Mouse (Mus musculus) hematopoietic stem cell, adult 5-6 weeks (primary cell): Measurements from ENCODE around the gene Dram1. TPM values are rescaled to one million over a fixed set of nuclear protein-coding genes. Genes with fewer than 3 reads are reported as not detected.

ENCODE experiments used
- ATAC-seq, 2 experiments: fragments of 125-278 bp in 1 of 2; replicated peaks in 1 of 2; 2 replicates each; pipeline ENCODE4 v1.8.0; 2016 to 2017; ENCODE audit warnings: inconsistent platforms in 2 of 2, mild to moderate bottlenecking in 2 of 2, moderate number of reproducible peaks in 2 of 2, low read depth in 1 of 2, moderate TSS enrichment in 1 of 2; ENCODE audit not compliant: low FRiP score in 2 of 2, poor library complexity in 2 of 2, severe bottlenecking in 2 of 2, insufficient read depth in 1 of 2, low TSS enrichment in 1 of 2
- total RNA-seq: library from RNA; stranded (forward); fragments of 172-1452, 232-1000 nt; gene quantifications from 2 replicates; pipeline ENCODE4 v1.2.3, GENCODE M21; 2017

Gene Dram1
- total RNA-seq, result 1.5 and 7.1 TPM in 2 replicates

DNA sequence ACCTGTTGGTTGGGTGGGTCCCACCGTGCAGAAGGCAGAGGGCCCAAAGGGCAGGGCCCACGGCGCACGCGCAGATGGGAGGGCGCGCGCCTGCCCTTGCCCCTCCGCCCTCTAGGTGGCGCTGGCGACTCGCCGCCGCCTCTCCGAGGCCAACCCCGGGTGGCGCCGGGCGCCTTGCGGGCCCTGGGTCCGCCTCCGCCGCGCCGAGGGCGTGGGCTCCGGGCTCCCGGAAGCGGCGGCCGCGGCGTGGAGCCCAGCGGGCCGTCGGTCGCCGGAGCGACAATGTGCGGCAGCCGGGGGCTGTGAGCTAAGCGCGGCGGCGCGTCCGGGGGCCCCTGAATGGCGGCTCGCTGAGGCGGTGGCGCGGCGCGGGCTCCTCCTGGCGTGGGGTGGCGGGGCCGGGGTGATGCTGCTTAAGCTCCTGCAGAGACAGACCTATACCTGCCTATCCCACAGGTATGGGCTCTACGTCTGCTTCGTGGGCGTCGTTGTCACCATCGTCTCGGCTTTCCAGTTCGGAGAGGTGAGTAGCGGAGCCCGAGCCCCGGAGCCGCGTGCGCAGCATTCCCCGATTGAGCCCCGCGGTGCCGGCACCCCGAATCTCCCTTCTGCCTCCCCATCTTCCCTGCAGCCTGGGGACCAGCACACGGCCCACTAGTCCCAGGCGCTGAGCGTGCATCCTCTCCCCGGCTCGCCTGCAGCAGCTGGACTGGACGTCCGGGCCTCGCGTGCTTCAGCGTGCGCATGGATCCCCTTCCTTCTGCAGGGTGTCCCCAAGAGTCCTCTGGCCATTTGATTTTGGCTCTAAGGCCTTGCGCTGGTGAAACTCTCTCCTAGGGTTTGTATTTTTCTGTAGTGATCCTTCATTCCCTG, at the start of gene Dram1, which contains the start of gene Gnptab:
Gene Dram1 (minus strand): TSS at position 68 of the 873 bp plus-strand sequence.
Gene Gnptab (plus strand): TSS at position 120 of the 873 bp plus-strand sequence.
- peak; percentile 58 to 61 for ATAC-seq

DNA sequence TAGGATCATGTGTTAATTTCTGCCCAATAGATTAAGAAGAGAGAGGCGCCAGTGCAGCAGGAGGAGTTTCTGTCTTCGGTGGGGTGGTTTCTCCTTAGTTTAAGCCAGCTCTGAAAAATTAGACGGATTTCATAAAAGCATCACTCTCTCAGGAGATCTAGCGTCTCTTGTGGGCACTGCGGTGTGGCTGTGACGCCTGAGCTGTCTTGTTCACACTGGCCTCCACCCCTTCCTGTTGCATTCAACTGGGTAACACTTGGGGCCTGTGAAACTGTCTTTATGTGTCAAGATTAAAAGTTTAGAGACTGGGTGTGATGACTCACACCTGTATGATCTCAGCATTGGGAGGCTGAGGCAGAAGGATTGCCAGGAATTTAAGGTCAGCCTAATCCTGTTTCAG, 49.1 kb upstream of the Dram1 start:
- ATAC-seq, result no peak

DNA sequence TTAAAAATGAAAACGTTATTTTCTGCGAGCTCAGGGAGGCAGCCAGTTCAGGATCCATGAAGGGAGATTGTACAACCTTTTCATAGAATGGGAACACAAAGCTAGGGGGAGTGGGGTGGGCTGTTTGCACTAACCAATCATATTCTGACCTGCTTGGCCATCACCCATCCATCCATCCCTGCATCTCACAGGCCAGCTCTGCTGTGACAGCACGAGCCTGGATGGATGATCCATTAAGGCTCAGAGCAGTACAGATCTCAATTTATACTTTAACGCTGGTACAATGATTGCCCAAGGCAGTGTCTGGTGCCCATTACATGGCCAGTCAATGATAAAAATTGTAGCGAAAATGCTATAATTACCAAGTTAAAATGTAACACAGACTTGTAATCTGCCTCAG, 48.0 kb upstream of the Dram1 start:
- ATAC-seq, result no peak

DNA sequence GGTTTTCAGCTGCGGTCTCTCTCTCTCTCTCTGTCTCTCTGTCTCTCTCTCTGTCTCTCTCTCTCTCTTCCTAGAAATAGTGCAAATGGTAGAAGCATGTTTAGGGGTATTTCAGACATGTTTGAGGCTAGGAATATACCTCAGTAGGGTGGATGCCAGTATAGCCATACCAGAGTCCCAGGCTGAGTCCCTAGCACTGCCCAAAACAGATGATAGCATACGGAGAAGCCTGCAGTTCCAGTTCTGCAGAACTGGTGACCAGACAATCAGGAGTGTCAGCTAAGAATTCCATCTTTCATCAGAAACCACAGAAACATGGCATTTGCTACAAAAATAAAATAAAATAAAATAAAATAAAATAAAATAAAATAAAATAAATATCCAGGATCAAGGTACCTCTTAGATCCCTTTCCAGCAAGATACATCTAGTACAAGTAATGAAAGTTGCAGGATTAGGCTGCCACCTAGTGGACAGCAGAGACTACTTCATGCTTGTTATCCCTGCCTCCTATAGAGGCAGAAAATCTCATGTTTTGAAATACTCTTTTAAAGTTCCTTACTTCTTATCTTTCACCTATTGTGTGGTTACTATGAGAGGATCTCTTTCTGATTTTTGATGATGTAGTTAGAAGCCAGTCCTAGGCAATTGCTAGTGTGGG, 47.4 kb upstream of the Dram1 start:
- ATAC-seq, result peak; percentile 77 to 79; a peak in 2 of 4 replicates

DNA sequence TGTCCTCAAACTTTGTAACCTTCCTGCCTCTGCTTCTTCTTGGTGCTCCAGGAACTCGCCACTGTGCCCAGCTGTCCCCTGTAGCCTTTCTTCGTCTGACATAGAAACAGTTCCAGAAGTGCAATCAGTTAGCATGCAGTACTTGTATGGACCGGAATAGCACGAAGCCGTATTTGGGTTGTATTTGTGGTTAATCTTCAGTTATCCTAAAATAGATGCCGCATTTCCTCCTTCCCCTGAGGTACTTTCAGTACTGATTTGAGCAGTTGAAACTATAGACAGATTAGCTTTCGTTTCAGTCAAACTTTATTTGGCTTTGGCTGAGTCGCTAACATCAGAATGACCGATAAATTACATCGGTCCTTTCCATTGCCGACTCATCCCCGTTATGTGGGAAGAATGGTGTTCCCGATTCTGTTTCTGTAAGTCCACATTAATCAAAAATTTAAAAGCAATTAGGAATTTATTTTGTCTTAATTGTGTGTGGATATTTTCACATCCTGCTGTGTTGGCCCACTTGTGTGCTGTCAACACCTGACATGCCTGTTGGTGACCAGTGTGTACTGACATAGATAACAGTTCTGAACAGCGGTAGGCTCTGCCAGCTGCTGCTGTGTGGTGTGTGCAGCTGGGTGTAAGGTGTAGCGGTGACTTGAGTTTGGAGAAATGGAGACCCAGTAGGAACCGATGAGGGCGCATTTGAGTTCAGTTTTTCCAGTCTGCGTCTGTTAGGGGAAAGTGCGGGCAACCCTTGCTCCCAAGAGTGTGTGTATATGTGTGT, 42.0 kb upstream of the Dram1 start:
- peak; percentile 69 to 76 for ATAC-seq

DNA sequence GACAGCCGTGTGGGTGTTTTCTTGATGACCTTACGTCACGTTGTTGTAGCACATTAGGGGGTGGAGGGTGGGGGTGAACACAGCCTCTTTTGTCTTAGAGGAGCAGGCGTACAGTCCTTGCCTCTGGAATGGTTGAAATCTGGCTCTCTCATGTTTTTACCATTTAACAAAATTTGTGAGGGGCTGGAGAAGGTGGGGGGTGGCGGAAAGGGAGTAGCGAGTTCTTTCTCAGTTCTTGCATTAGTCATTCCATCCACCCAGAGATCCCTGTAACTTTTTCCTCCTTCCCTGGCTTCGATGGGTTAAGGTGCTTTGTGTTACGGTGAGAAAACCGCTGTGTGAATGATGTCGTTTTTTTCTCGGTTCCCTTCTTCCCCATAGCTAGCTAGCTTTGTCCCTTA, 41.3 kb upstream of the Dram1 start:
- ATAC-seq, result no peak

DNA sequence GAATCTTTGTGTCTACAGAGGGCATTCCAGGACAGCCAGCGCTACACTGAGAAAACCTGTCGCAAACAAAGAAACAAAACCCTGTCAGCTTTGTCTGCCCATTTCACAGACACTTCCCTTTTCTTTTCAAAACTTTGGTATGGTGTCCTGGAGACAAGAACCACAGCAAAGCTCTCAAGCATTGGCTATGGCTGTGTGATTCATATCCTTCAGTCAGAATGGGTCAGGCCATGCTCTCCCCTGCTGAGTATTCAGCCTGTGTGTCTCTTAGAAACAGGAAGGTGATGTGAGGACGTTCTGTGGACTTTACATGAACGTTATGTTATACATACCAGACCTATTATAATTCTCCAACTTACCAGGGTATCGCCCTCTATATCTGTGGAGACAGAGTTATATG, 38.8 kb upstream of the Dram1 start:
- ATAC-seq, result peak; percentile 24 to 34; a peak in 3 of 4 replicates

DNA sequence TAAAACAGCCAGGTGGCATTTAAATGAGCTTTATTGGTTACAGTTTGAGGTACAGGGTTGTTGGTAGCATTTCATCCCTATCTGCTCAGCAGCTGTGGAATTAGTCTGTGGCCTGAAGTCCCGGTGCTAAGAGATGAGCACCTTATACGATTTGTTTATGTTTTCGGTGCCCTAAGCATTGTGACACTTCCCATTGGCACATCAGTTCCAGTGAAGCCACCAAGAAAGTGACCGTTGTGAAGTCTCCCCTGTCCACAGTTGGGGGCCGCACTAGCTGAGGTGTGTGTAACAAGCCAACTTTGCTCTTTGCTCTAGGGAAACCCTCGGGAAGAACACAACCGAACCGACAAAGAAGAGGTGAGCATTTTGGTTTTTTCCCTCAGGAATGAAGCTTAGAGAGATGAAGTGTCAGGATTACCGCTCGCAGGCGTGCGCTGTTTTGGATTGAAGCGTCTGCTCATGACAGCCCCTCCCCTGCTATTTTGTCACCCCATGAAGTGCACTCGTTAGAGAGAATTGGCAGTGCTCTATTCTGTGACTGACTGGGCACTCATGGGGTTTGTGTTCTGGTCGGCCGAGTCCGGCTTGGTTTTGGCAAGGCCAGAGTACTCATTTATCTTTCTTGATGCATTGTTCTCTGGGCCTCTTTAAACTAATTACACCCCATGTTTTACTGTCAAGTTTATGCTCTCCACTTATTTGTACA, 33.6 kb upstream of the Dram1 start:
- ATAC-seq, result peak in 1 of 2 experiments; percentile 44; a peak in 2 of 4 replicates

DNA sequence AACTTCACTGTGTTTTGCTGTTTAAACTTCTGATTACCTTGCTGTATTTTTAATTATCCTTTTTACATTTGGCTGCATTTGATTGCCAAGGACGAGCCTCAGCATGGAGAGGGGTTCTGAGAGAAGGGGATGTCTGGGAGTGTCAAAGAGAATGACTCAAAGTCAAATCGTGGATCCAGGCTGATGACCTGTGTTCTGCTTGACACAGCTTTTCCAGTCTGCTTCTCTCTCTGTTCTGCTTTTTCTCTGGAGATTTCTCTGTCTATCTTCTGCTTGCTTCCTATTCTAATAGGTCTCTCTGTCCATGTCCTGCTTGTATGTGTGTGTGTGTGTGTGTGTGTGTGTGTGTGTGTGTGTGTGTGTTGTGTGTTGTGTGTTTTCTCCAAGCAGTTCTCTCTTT, 30.9 kb upstream of the Dram1 start:
- ATAC-seq, result no peak

DNA sequence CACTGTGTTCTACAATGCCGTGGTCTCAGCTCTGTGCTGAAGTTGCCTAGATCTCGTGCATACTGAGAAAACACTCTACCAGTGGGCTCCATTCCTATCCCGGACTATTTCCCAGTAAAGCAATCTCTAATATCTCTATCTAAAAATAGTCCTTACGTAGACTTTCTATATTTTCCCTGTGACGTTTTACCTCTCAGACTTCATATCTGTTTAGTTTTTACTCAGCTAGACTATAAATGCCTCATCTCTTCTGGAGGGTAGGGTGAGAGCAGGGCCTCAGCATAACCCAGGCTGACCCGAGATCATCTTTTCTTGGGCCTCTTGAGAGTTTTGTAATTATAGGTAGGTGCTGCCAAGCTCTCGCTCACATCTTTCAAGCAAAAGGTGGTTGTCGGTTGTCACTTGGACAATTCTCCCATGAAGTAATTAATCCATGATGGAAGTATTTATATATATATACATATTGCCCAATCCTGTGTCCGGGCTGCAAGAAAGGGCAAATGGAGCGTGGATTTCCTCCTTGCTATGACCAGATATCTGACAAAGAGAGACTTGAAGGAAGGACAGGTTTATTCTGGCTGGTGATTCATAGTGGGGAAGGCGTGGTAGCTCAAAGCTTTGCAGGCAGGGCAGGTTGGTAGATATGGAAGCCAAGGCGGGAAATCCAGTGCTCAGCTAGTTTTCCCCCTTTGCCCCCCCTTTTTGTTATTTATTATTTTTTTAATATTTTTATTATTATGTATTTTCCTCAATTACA, 29.2 kb upstream of the Dram1 start:
- ATAC-seq, result no peak

DNA sequence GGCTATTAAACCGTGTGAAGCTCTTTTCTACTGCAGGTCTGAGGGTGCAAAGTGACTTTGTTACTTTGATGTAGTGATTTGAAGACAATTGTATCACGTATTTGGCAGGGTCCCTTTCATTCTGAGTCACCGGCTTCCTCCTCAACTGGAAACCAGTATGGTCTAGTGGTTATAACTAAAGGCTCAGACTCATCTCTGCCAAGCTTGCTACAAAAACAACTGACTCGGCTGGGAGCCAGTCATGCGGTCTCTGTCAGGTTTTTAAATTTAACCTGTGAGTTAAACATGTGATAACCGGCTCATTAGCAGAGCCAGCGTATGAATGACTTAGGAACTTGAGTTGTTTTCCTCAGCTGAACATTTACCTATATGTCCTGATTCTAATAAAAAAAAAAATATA, 26.9 kb upstream of the Dram1 start:
- no peak for ATAC-seq

DNA sequence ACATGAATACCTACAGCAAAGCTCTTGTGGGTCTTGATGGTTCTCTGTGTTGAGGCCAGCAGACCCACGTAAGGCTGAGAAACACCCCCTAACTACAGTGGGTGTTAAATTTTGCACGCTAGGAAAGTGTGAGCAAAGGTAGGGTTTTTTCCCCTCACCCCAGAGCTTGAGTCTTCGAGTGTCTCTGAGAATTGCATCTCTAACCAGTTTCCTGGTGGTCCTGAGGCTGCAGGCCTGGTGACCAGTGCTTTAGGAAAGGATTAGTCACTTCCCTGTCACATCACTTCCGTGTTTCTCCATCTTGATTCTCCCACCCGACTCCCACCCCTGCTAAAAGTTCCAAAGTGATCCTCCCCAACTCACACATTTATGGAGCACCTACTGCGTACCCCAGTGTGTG, 25.3 kb upstream of the Dram1 start:
- no peak for ATAC-seq

DNA sequence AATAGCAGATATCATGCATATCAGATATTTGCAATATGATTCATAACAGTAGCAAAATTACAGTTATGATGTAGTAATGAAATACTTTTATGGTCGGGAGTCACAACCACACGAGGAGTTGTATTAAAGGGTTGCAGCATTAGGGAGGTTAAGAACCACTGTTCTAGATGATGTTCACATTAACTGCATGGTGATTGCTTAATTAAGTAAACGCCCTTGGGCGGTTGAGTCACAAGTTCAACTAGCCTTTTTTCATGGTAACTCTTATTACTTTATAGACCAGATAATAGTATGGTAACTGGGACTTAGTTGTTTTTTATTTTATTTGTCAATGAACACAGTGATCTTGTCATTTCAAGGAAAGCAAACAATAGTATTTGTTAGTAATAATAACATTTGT, 24.1 kb upstream of the Dram1 start:
- ATAC-seq, result no peak

DNA sequence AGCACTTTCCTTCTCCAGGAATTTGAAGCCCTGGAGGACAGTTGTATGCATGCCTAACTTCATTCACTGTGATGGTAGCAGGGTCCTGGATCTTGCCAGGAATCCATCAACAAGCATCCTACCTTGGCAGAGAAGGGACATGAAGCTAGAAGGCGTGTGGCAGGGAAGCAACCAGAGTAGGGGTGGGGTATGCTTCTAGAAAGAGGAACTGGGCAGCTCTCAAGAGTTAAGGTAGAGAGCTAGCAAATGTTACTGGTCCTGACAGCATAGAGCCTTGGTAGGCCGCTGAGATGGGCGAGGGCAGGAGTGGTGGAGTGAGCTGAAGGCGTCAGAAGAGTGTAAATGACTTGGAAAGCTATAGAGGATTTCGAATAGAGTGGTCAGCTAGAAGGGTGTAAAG, 20.4 kb upstream of the Dram1 start:
- ATAC-seq, result peak; percentile 92 to 93

DNA sequence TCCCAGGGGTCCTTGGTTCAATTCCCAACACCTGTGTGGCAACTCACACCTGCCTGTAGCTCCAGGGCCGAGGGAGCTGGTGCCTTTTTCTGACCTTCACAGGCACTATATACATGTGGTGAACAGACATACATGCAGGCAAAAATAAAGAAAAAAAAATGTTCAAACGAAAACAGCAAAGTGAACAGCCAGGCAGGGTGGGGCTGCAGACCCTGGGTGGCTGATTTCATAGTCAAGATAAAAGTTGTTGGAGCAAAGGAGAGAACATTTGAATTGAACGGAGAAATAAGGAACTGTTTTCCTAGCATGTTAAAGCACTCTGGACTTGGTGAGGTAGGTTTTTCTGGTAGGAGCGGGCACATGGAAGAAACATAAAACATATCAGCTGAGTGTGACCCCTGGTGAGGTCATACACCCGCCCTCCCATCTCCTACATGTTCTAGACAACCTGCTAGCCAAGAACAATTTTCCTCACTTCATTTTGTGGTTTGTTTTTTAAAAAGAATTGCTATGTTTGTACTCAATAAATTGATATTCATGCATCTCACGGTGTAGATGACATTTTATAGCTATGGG, 19.9 kb upstream of the Dram1 start:
- no peak for ATAC-seq

DNA sequence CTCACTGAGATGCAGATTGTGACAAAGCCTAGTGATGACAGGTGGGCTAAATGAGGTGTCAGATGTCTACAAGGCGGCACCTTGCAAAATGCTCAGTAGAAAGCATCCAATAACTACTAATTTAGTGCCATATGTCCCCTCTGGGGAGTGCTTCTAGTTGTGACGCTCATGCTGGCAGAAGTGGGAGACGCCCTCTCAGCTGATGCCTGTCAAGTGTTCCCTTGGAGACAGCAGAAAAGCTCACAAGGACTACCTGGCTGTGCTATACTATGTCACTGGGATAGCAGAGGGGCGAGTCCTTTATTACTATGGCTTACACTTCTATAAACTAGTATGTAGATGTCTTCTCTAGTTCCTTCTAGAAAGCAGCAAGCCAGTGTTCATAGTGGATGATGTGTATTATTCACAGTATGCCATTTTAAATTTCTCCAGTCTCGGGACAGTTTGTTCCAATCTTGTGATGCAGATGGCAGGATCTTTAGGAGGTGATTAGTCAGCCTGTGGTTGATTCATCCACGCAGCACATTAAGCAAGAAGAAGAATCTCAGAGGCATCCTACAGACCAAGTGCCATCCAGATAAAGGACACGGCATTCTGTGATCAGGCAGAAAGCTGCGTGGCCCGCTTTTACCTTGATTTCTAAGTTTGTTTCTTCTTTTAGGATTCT, 13.4 kb upstream of the Dram1 start:
- no peak for ATAC-seq
